11 mouse cellular contexts compared by ENCODE assay signal in genomic region chr6:135341076-135341378, GRCm38 (mm10). TPM values are rescaled to one million over a fixed set of nuclear protein-coding genes. Genes with fewer than 3 reads are reported as not detected.
DNase-seq lines count a peak whose midpoint lies in the region; ATAC-seq lines count a peak whose summit lies in the region.
"Had no signal": no experiment of that assay in that cellular context is flagged by ENCODE, and none has a peak within 500 bp of the region (broad histone marks: within the 10 kb centered on the region; RNA-seq: fewer than 3 reads in every experiment).

No protein-coding gene starts in this region.

- H3K4me2 ChIP-seq in heart, embryonic 16.5 days (ENCODE audit: low read depth, low read length): no peak overlapping the region
- H3K4me2 ChIP-seq in embryonic facial prominence, embryonic 14.5 days (ENCODE audit: low read depth, low read length): no peak overlapping the region
- H3K4me2 ChIP-seq in limb, embryonic 15.5 days: no peak overlapping the region
- H3K4me2 ChIP-seq in forebrain, embryonic 14.5 days (ENCODE audit: low read length): no peak overlapping the region

- no peak overlapping the region for H3K4me3 ChIP-seq in heart, embryonic 16.5 days (ENCODE audit: low read length)
- H3K4me3 ChIP-seq in embryonic facial prominence, embryonic 14.5 days (ENCODE audit: low read depth, low read length): no peak overlapping the region
- no peak overlapping the region for H3K4me3 ChIP-seq in limb, embryonic 15.5 days
- H3K4me3 ChIP-seq in forebrain, embryonic 14.5 days (ENCODE audit: low read depth, low read length): no peak overlapping the region
- H3K4me3 ChIP-seq: megakaryocyte, embryonic 14.5 days had no signal

- peak; percentile 52; the same call in 1 of the 2 replicates for ATAC-seq in heart, embryonic 16.5 days (replicated peaks; ENCODE audit: extremely low read depth, insufficient read depth, low FRiP score)
- ATAC-seq in embryonic facial prominence, embryonic 14.5 days (ENCODE audit: low read depth): peak; percentile 68
- ATAC-seq in limb, embryonic 15.5 days (ENCODE audit: insufficient number of reproducible peaks, low FRiP score, low TSS enrichment, low read depth): peak; percentile 72; the same call in 1 of the 2 replicates
- ATAC-seq in forebrain, embryonic 14.5 days: no peak

- peak overlapping the region; percentile 5 for H3K27ac ChIP-seq in heart, embryonic 16.5 days (ENCODE audit: low read length)
- peak overlapping the region; percentile 65 for H3K27ac ChIP-seq in embryonic facial prominence, embryonic 14.5 days (replicated peaks; ENCODE audit: low read depth, low read length)
- H3K27ac ChIP-seq in limb, embryonic 15.5 days: peak overlapping the region; percentile 82
- no peak overlapping the region for H3K27ac ChIP-seq in forebrain, embryonic 14.5 days (ENCODE audit: low read depth, low read length)

- WGBS in heart, embryonic 16.5 days: 35% methylated on average over 4 of the region's 4 CpGs
- WGBS in embryonic facial prominence, embryonic 14.5 days: 20% methylated on average over 4 of the region's 4 CpGs
- WGBS in limb, embryonic 15.5 days: 38% methylated on average over 4 of the region's 4 CpGs
- WGBS in forebrain, embryonic 14.5 days: 83% methylated on average over 4 of the region's 4 CpGs

- H3K9me3 ChIP-seq in heart, embryonic 16.5 days (replicated peaks; ENCODE audit: control insufficient read depth, low read length): no peaks in the 10 kb centered on the region
- no peaks in the 10 kb centered on the region for H3K9me3 ChIP-seq in embryonic facial prominence, embryonic 14.5 days (ENCODE audit: control insufficient read depth, low read length)
- H3K9me3 ChIP-seq in limb, embryonic 15.5 days: no peaks in the 10 kb centered on the region
- no peaks in the 10 kb centered on the region for H3K9me3 ChIP-seq in forebrain, embryonic 14.5 days (replicated peaks; ENCODE audit: control insufficient read depth, low read length)
- H3K9me3 ChIP-seq: megakaryocyte, embryonic 14.5 days had no signal

- no peaks in the 10 kb centered on the region for H3K4me1 ChIP-seq in heart, embryonic 16.5 days (ENCODE audit: control insufficient read depth, insufficient read depth, low read length)
- H3K4me1 ChIP-seq in embryonic facial prominence, embryonic 14.5 days (ENCODE audit: control insufficient read depth, insufficient read depth, low read length): peaks cover 14% of the 10 kb centered on the region; the same call in 1 of the 2 replicates
- peaks cover 27% of the 10 kb centered on the region for H3K4me1 ChIP-seq in limb, embryonic 15.5 days
- no peaks in the 10 kb centered on the region for H3K4me1 ChIP-seq in forebrain, embryonic 14.5 days (ENCODE audit: control insufficient read depth, insufficient read depth, low read length)

- H3K9ac ChIP-seq in heart, embryonic 16.5 days (ENCODE audit: low read length): no peak overlapping the region
- no peak overlapping the region for H3K9ac ChIP-seq in embryonic facial prominence, embryonic 14.5 days (ENCODE audit: low read depth, low read length)
- H3K9ac ChIP-seq in limb, embryonic 15.5 days: no peak overlapping the region
- H3K9ac ChIP-seq in forebrain, embryonic 14.5 days (ENCODE audit: low read length): no peak overlapping the region

- no peaks in the 10 kb centered on the region for H3K27me3 ChIP-seq in heart, embryonic 16.5 days (ENCODE audit: control insufficient read depth, insufficient read depth, low read length)
- no peaks in the 10 kb centered on the region for H3K27me3 ChIP-seq in embryonic facial prominence, embryonic 14.5 days (replicated peaks; ENCODE audit: control insufficient read depth, insufficient read depth, low read length)
- no peaks in the 10 kb centered on the region for H3K27me3 ChIP-seq in limb, embryonic 15.5 days
- H3K27me3 ChIP-seq in forebrain, embryonic 14.5 days (replicated peaks; ENCODE audit: control insufficient read depth, insufficient read depth, low read length): no peaks in the 10 kb centered on the region

- no peaks in the 10 kb centered on the region for H3K36me3 ChIP-seq in heart, embryonic 16.5 days (ENCODE audit: control insufficient read depth, insufficient read depth)
- no peaks in the 10 kb centered on the region for H3K36me3 ChIP-seq in embryonic facial prominence, embryonic 14.5 days (ENCODE audit: control insufficient read depth, insufficient read depth, low read length)
- H3K36me3 ChIP-seq in limb, embryonic 15.5 days: no peaks in the 10 kb centered on the region
- H3K36me3 ChIP-seq in forebrain, embryonic 14.5 days (ENCODE audit: control insufficient read depth, insufficient read depth, low read length): no peaks in the 10 kb centered on the region

- intact Hi-C loops in heart, postnatal 10 days (cut with DNase I): no loop called here

- no peak for DNase-seq in heart, postnatal 10 days
- DNase-seq in 416B (ENCODE audit: low read depth): peak; percentile 82
- peak; percentile 63 for DNase-seq in embryonic facial prominence, embryonic 14.5 days (ENCODE audit: low spot score)
- DNase-seq in forebrain, embryonic 14.5 days (ENCODE audit: low spot score): no peak
- no peak for DNase-seq in frontal cortex, adult 2 months (ENCODE audit: extremely low spot score in 1 of 2, low spot score in 1 of 2)
- no peak for DNase-seq in urinary bladder, adult 18-20 months (ENCODE audit: low spot score in 2 of 2)

RNA-seq across cellular contexts. Expression of gene Emp1, which starts 21.3 kb away (rescaled TPM):
- 48.5 and 51.9 TPM in 2 replicates for polyA plus RNA-seq in heart, embryonic 16.5 days (2015; fragmentation: Nextera tagmentation; extraction: Ambion mirVana)
- 100 to 1,000 TPM; 192 to 206 TPM for total RNA-seq in heart, postnatal 10 days (2021)
- 56.5 and 70.8 TPM in 2 replicates for polyA plus RNA-seq in embryonic facial prominence, embryonic 14.5 days (2014; fragmentation: Nextera tagmentation; extraction: Ambion mirVana)
- polyA plus RNA-seq in limb, embryonic 15.5 days (2015; fragmentation: Nextera tagmentation; extraction: Ambion mirVana): 244 and 369 TPM in 2 replicates
- polyA plus RNA-seq in forebrain, embryonic 14.5 days (2014; fragmentation: Nextera tagmentation; extraction: Ambion mirVana): 3.4 and 3.5 TPM in 2 replicates
- 1.7 and 3.6 TPM in 2 replicates for polyA plus RNA-seq in frontal cortex, adult 2 months (2012; rRNA removed)

RNA-seq across cellular contexts. Expression of gene Pbp2, which starts 30.8 kb away (rescaled TPM):
- not detected in 2 replicates for polyA plus RNA-seq in heart, embryonic 16.5 days (2015; fragmentation: Nextera tagmentation; extraction: Ambion mirVana)
- not detected for total RNA-seq in heart, postnatal 10 days (2021)
- polyA plus RNA-seq in embryonic facial prominence, embryonic 14.5 days (2014; fragmentation: Nextera tagmentation; extraction: Ambion mirVana): 0.31 TPM in 1 of 2 replicates, not detected in the other
- 2.6 and 3.4 TPM in 2 replicates for polyA plus RNA-seq in limb, embryonic 15.5 days (2015; fragmentation: Nextera tagmentation; extraction: Ambion mirVana)
- not detected in 2 replicates for polyA plus RNA-seq in forebrain, embryonic 14.5 days (2014; fragmentation: Nextera tagmentation; extraction: Ambion mirVana)
- 0.40 and 0.42 TPM in 2 replicates for polyA plus RNA-seq in frontal cortex, adult 2 months (2012; rRNA removed)
- total RNA-seq: gastrocnemius, postnatal 14 days had no signal
- polyA plus RNA-seq: embryonic facial prominence, embryonic 11.5 days had no signal

Comparison
In these comparisons a context has a peak if more than half of its experiments do, and no peak if none do; other contexts are left out.
1. DNase-seq: peak in 416B (single experiment) and embryonic facial prominence, embryonic 14.5 days (single experiment); none in heart, postnatal 10 days (0 of 2), forebrain, embryonic 14.5 days (single experiment), frontal cortex, adult 2 months (0 of 2) and urinary bladder, adult 18-20 months (0 of 2).
2. RNA of gene Emp1, which starts 21.3 kb away (polyA plus RNA-seq): 244 to 369 TPM in limb, embryonic 15.5 days, 56.5 to 70.8 TPM in embryonic facial prominence, embryonic 14.5 days and 48.5 to 51.9 TPM in heart, embryonic 16.5 days; 3.4 to 3.5 TPM in forebrain, embryonic 14.5 days and 1.7 to 3.6 TPM in frontal cortex, adult 2 months; every median in the first group is over 10 times any median in the second.